Mouse (Mus musculus): Measurements from ENCODE around the gene Zyx.

GRCm38 (mm10) chr6:42339189-42339588, 10.2 kb upstream of the Zyx start:
- TF ChIP-seq CTCF (IDR thresholded peaks at IDR 0.05; ENCODE audit: low read depth, low read length) = no peak
- no peak for TF ChIP-seq POLR2A (IDR thresholded peaks at IDR 0.05; ENCODE audit: borderline replicate concordance, low read depth, low read length)
